Mouse (Mus musculus) heart, embryonic 14.5 days (tissue): ENCODE measurements around the gene Mtor. TPM values are rescaled to one million over a fixed set of nuclear protein-coding genes. Genes with fewer than 3 reads are reported as not detected.

ENCODE experiments used
- ATAC-seq: fragments of 200-750 bp; cut with Nextera tagmentation; 2 replicates; pipeline ENCODE4 v1.8.0; 2017; ENCODE audit warnings: low read depth, moderate TSS enrichment; ENCODE audit not compliant: insufficient number of reproducible peaks, insufficient read depth, low FRiP score
- H3K27ac ChIP-seq, 2 experiments: fragments of 200-500 bp in 1 of 2; fragments of 300-500 bp in 1 of 2; sonication (generic) in 1 of 2; replicated peaks in 1 of 2; 2 replicates each; pipeline ENCODE4 v1.5.1; 2012 to 2014; ENCODE audit warnings: low read depth in 2 of 2, low read length in 2 of 2, control low read depth in 1 of 2, mild to moderate bottlenecking in 1 of 2, mixed read lengths in 1 of 2; ENCODE audit not compliant: control insufficient read depth in 1 of 2, insufficient read depth in 1 of 2
- H3K27me3 ChIP-seq: fragments of 300-500 bp; sonication (generic); 2 replicates; pipeline ENCODE4 v1.6.1; 2014; ENCODE audit warnings: mild to moderate bottlenecking, low read length, control low read depth; ENCODE audit not compliant: control insufficient read depth, insufficient read depth
- H3K36me3 ChIP-seq: fragments of 300-500 bp; sonication (generic); 2 replicates; pipeline ENCODE4 v1.6.1; 2014; ENCODE audit warnings: mild to moderate bottlenecking, control low read depth, low read length, mixed read lengths; ENCODE audit not compliant: control insufficient read depth, insufficient read depth
- H3K4me1 ChIP-seq, 2 experiments: fragments of 200-500 bp in 1 of 2; fragments of 300-500 bp in 1 of 2; sonication (generic) in 1 of 2; 2 replicates each; pipeline ENCODE4 v1.6.1; 2012 to 2014; ENCODE audit warnings: low read length in 2 of 2, control low read depth in 1 of 2, mixed read lengths in 1 of 2; ENCODE audit not compliant: control insufficient read depth in 2 of 2, insufficient read depth in 2 of 2
- H3K4me2 ChIP-seq: fragments of 300-500 bp; sonication (generic); 2 replicates; pipeline ENCODE4 v1.6.1; 2014; ENCODE audit warnings: mild to moderate bottlenecking, low read length
- H3K4me3 ChIP-seq, 2 experiments: fragments of 200-500 bp in 1 of 2; fragments of 300-500 bp in 1 of 2; sonication (generic) in 1 of 2; 2 replicates each; pipeline ENCODE4 v1.5.1; 2012 to 2014; ENCODE audit warnings: low read length in 2 of 2, mild to moderate bottlenecking in 2 of 2, control low read depth in 1 of 2, low read depth in 1 of 2, moderate library complexity in 1 of 2; ENCODE audit not compliant: control insufficient read depth in 1 of 2, insufficient read depth in 1 of 2
- H3K9ac ChIP-seq: fragments of 300-500 bp; sonication (generic); 2 replicates; pipeline ENCODE4 v1.6.1; 2014; ENCODE audit warnings: mild to moderate bottlenecking, low read length
- H3K9me3 ChIP-seq: fragments of 300-500 bp; sonication (generic); 2 replicates; pipeline ENCODE4 v1.6.1; 2016; ENCODE audit warnings: low read length, control low read depth; ENCODE audit not compliant: control insufficient read depth
- WGBS: fragments of 180-500 bp; shearing (Covaris S2); extraction: QIAGEN DNeasy Blood & Tissue Kit; methylation state at CpG from one replicate; pipeline ENCODE4 v1.1.7; 2014; 5-methylcytosine and 5-hydroxymethylcytosine counted together
- polyA plus RNA-seq: library from polyadenylated mRNA; unstranded; fragments of >200 nt; fragmentation: Nextera tagmentation; extraction: Ambion mirVana; gene quantifications from 2 replicates; pipeline ENCODE4 v1.2.1, GENCODE M21; 2014

Gene Mtor
- polyA plus RNA-seq, 1 experiment from 2014 or later: 18.4 TPM

DNA sequence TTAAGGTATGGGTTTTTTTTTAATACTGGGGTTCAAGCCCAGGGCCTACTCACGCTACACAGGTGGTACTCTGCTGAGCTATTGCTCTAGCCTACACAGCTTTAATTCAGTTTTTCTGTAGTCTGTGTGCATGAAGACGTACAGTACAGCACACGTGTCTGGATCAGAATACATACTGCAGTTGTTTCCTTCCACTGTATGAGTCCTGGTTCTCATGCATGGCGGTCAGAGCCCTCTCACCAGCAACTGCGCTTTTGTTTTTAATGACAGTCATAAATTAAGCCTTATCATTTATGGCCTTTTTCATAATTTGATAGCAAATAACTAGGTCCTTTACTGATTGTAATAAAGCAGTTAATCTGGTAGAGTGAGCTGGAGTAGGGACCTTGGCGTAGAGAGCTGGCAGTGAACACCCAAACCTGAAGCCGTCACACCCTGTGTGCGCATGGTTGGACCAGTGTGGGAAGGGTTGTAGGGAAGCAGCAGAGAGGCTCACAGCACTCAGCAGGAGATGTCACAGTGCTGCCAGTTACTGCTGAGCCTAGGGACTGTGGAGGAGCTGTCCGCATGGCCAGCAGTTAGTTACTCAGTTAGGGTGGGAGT lies 122.4 kb downstream of the Mtor start:
- Histone ChIP-seq H3K27ac (no peak overlapping the region), H3K4me2 (no peak overlapping the region), H3K4me1 (no peaks in the 10 kb centered on the region), H3K9me3 (no peaks in the 10 kb centered on the region), H3K4me3 (no peak overlapping the region), H3K36me3 (peaks cover 98% of the 10 kb centered on the region), H3K9ac (no peak overlapping the region), H3K27me3 (no peaks in the 10 kb centered on the region)
- ATAC-seq: no peak
- 93% methylated on average over 9 of the region's 9 CpGs for WGBS

- Histone ChIP-seq H3K4me2 (no peak overlapping the region), H3K27me3 (no peaks in the 10 kb centered on the region), H3K36me3 (peaks cover 98% of the 10 kb centered on the region), H3K4me1 (no peaks in the 10 kb centered on the region), H3K9me3 (no peaks in the 10 kb centered on the region), H3K4me3 (no peak overlapping the region), H3K27ac (no peak overlapping the region), H3K9ac (no peak overlapping the region)
- WGBS: 81% methylated on average over 7 of the region's 7 CpGs
- ATAC-seq: no peak
Observed at GRCm38 (mm10) chr4:148573222-148573621, 124.8 kb downstream of the Mtor start.

DNA sequence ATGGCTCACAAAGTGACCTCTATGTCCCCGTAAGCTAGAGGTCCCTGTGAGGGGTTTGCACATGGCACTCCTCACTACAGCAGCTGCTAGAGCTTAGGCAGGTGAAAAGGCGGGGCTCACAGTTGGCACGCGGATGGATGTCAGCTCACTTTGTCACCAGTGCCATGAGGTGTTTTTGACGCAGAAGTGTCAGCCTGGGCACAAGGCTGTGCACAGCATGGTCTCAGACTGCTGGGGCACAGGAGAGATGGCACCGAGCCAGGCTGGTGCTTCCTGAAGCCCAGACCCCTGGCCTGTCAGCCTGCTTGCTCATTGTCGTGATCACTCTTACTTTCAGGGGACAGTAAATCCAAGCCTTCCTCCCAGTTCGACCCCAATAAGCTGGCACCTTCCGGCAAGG lies 132.4 kb downstream of the Mtor start:
- 82% methylated on average over 9 of the region's 9 CpGs for WGBS
- Histone ChIP-seq H3K9me3 (no peaks in the 10 kb centered on the region), H3K4me1 (no peaks in the 10 kb centered on the region), H3K36me3 (peaks cover 78% of the 10 kb centered on the region), H3K27me3 (no peaks in the 10 kb centered on the region), H3K4me2 (no peak overlapping the region), H3K4me3 (no peak overlapping the region), H3K9ac (no peak overlapping the region), H3K27ac (no peak overlapping the region)
- ATAC-seq: no peak

GRCm38 (mm10) chr4:148581422-148581821 lies 133.0 kb downstream of the Mtor start:
- H3K27me3 ChIP-seq: no peaks in the 10 kb centered on the region

DNA sequence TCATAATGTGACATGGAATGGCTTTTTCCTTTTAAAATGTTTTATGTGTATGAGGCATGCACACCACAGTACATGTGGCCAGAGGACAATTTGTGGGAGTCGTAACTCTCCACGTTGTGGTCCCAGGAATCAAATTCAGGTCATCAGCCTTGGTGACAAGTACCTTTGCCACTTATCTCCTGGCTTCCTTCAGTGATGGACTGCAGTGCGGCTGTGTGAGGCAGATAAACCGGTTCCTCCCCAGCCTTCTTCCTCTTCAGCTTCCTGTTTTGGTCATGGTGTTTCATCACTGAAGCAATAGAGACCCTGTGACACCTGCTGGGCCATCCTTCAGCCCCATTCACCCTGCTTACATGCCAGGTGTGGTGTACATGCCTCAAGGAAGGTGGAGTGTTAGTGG lies 134.8 kb downstream of the Mtor start:
- H3K36me3 ChIP-seq: peaks cover 53% of the 10 kb centered on the region
- WGBS: 39% methylated on average over 4 of the region's 4 CpGs
- no peak overlapping the region for H3K9ac ChIP-seq
- no peaks in the 10 kb centered on the region for H3K4me1 ChIP-seq
- no peaks in the 10 kb centered on the region for H3K27me3 ChIP-seq
- no peaks in the 10 kb centered on the region for H3K9me3 ChIP-seq
- H3K4me3 ChIP-seq: no peak overlapping the region
- no peak overlapping the region for H3K4me2 ChIP-seq
- no peak for ATAC-seq
- H3K27ac ChIP-seq: no peak overlapping the region

More at GRCm38 (mm10) chr4:148581422-148581821, 133.0 kb downstream of the Mtor start:
- H3K4me3 ChIP-seq: no peak overlapping the region
- H3K9ac ChIP-seq: no peak overlapping the region
- H3K4me2 ChIP-seq: no peak overlapping the region
- no peaks in the 10 kb centered on the region for H3K4me1 ChIP-seq
- H3K9me3 ChIP-seq: no peaks in the 10 kb centered on the region
- peaks cover 71% of the 10 kb centered on the region for H3K36me3 ChIP-seq
- no peak for ATAC-seq
- 90% methylated on average over 5 of the region's 5 CpGs for WGBS
- no peak overlapping the region for H3K27ac ChIP-seq

DNA sequence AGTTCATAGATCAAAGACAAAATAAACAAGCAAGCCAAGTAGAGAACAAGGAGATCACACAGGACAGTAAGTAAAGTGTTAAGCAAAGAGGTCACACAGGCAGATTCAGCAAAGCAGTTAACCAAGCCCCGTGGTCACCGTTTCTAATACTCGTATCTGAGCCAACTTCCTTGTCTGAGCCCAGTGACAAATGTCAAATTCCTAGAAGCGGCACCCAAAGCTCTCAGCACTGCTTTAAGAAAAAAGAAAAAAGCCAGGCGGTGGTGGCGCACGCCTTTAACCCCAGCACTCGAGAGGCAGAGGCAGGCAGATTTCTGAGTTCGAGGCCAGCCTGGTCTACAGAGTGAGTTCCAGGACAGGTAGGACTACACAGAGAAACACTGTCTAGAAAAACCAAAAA lies 138.2 kb downstream of the Mtor start:
- no peak overlapping the region for H3K4me3 ChIP-seq
- H3K9ac ChIP-seq: no peak overlapping the region
- peaks cover 0 to 5% of the 10 kb centered on the region in 2 experiments; a peak in 3 of 4 replicates for H3K4me1 ChIP-seq
- no peak for ATAC-seq
- H3K4me2 ChIP-seq: no peak overlapping the region
- peaks cover 19% of the 10 kb centered on the region for H3K36me3 ChIP-seq
- H3K9me3 ChIP-seq: no peaks in the 10 kb centered on the region
- no peaks in the 10 kb centered on the region for H3K27me3 ChIP-seq
- H3K27ac ChIP-seq: no peak overlapping the region
- WGBS: 66% methylated on average over 9 of the region's 9 CpGs

GRCm38 (mm10) chr4:148588793-148589192 lies 140.4 kb downstream of the Mtor start:
- Histone ChIP-seq H3K27ac (0 out of 4 replicates have a peak overlapping the region, but pooled peaks of 1 of the 2 experiments have one; percentile 3), H3K4me3 (no peak overlapping the region), H3K9me3 (no peaks in the 10 kb centered on the region), H3K9ac (no peak overlapping the region), H3K27me3 (no peaks in the 10 kb centered on the region), H3K36me3 (peaks cover 12% of the 10 kb centered on the region), H3K4me1 (peaks cover 11 to 12% of the 10 kb centered on the region in 2 experiments), H3K4me2 (no peak overlapping the region)
- WGBS: 51% methylated on average over 9 of the region's 9 CpGs
- no peak for ATAC-seq

DNA sequence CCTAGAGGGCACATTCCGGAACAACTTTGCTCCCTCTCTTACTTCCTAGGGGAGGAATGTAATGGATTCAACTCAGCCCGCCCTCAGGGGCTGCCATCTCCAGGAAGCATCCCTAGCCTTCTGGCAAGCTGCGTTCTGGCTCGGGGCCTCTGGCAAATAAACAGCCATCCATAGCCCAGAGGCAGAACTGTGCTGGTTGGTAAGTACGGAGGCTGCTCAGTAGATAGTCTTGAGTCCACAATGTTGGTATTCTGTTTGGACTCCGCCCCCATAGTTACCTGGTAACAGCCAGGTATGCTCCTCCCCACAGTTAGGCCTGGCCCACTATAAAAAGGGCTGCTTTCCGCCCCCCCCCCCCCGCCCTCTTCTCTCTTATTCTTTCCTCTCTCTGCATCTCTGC lies 141.2 kb downstream of the Mtor start:
- Histone ChIP-seq H3K9ac (no peak overlapping the region), H3K9me3 (no peaks in the 10 kb centered on the region), H3K27me3 (no peaks in the 10 kb centered on the region), H3K4me3 (no peak overlapping the region), H3K27ac (no peak overlapping the region), H3K4me2 (no peak overlapping the region), H3K36me3 (peaks cover 19% of the 10 kb centered on the region), H3K4me1 (peaks cover 11 to 12% of the 10 kb centered on the region in 2 experiments)
- 68% methylated on average over 8 of the region's 8 CpGs for WGBS
- ATAC-seq: no peak
